Mouse (Mus musculus) intestine, embryonic 14.5 days (tissue): ENCODE measurements around the gene Prkn. TPM values are rescaled to one million over a fixed set of nuclear protein-coding genes. Genes with fewer than 3 reads are reported as not detected.

Source experiments
- ATAC-seq: fragments of 200-750 bp; cut with Nextera tagmentation; replicated peaks from 2 replicates; pipeline ENCODE4 v1.8.0; 2017; ENCODE audit warnings: low read depth, moderate number of reproducible peaks, moderate TSS enrichment, moderate library complexity; ENCODE audit not compliant: low FRiP score, low TSS enrichment
- DNase-seq: peaks from one replicate; pipeline ENCODE4 v3.0.0-alpha.2; 2018; ENCODE audit warnings: low spot score
- H3K27ac ChIP-seq: fragments of 300-500 bp; sonication (generic); 2 replicates; pipeline ENCODE4 v1.5.1; 2014; ENCODE audit warnings: low read depth, mild to moderate bottlenecking, control low read depth
- H3K27me3 ChIP-seq: fragments of 300-500 bp; sonication (generic); replicated peaks from 2 replicates; pipeline ENCODE4 v1.6.1; 2014; ENCODE audit warnings: low read length, control low read depth; ENCODE audit not compliant: control insufficient read depth, insufficient read depth
- H3K36me3 ChIP-seq: fragments of 300-500 bp; sonication (generic); 2 replicates; pipeline ENCODE4 v1.6.1; 2014; ENCODE audit warnings: low read length, control low read depth; ENCODE audit not compliant: control insufficient read depth, insufficient read depth
- H3K4me1 ChIP-seq: fragments of 300-500 bp; sonication (generic); replicated peaks from 2 replicates; pipeline ENCODE4 v1.6.1; 2014; ENCODE audit warnings: low read length, control low read depth, mixed read lengths; ENCODE audit not compliant: control insufficient read depth, insufficient read depth
- H3K4me2 ChIP-seq: fragments of 300-500 bp; sonication (generic); 2 replicates; pipeline ENCODE4 v1.6.1; 2014; ENCODE audit warnings: low read length
- H3K4me3 ChIP-seq: fragments of 300-500 bp; sonication (generic); 2 replicates; pipeline ENCODE4 v1.5.1; 2014; ENCODE audit warnings: low read depth, low read length, control low read depth, mixed read lengths
- H3K9ac ChIP-seq: fragments of 300-500 bp; sonication (generic); 2 replicates; pipeline ENCODE4 v1.6.1; 2014; ENCODE audit warnings: mild to moderate bottlenecking, low read length
- H3K9me3 ChIP-seq: fragments of 300-500 bp; sonication (generic); 2 replicates; pipeline ENCODE4 v1.6.1; 2016; ENCODE audit warnings: low read length, control low read depth; ENCODE audit not compliant: control insufficient read depth
- WGBS: fragments of 180-500 bp; shearing (Covaris S2); extraction: QIAGEN DNeasy Blood & Tissue Kit; methylation state at CpG from one replicate; pipeline ENCODE4 v1.1.7; 2014; 5-methylcytosine and 5-hydroxymethylcytosine counted together
- polyA plus RNA-seq: library from polyadenylated mRNA; unstranded; fragments of >200 nt; fragmentation: Nextera tagmentation; extraction: Ambion mirVana; gene quantifications from 2 replicates; pipeline ENCODE4 v1.2.1, GENCODE M21; 2014

Prkn gene
- polyA plus RNA-seq, 1 experiment from 2014 or later, result 2.3 TPM

DNA sequence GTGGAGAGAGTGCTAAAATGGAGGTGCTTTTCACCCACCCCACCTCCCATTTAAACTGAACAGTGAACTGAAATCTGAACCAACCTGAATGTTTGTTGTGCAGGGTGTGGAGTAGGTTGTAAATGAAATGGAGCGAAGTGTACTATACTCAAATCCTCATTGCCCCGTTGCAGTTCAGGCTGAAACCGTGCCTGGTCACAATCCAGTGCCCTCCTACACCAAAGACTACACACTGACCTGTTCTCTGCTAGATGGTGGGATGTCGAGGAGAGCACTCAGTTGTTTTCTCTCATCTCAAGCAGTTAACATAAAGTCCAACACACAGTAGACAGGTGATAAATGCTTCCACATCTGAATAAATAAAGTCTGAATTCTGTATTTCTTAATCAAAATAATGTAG is 574.1 kb downstream of the Prkn start:
- Histone ChIP-seq H3K4me1 (no peaks in the 10 kb centered on the region), H3K4me3 (no peak overlapping the region), H3K9ac (no peak overlapping the region), H3K27ac (no peak overlapping the region), H3K36me3 (no peaks in the 10 kb centered on the region), H3K4me2 (no peak overlapping the region), H3K9me3 (no peaks in the 10 kb centered on the region), H3K27me3 (no peaks in the 10 kb centered on the region)
- ATAC-seq, result no peak
- 50% methylated on average over 4 of the region's 4 CpGs for WGBS
- DNase-seq, result no peak

DNA sequence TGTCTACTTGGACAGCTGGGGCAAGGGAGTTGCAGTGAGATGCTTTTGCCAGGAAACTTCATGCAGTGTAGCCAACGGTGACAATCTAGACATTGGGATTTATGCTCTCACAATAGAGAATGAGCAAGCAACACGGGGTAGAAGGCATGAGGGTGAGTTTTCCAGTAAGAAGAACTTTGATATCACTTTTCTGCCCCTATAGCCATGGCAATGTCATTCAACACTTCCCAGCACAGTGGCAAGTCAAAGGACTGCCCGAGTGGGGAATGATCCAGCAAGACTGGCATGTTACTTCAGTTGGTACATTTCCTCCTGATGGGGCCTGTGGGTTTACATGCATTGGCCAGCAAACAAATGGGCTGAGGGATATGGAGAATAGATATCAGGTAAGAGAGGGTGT is 577.0 kb downstream of the Prkn start:
- H3K36me3 ChIP-seq, result no peaks in the 10 kb centered on the region
- DNase-seq, result no peak
- no peak for ATAC-seq
- no peak overlapping the region for H3K9ac ChIP-seq
- no peaks in the 10 kb centered on the region for H3K4me1 ChIP-seq
- 69% methylated on average over 3 of the region's 3 CpGs for WGBS
- H3K27me3 ChIP-seq, result no peaks in the 10 kb centered on the region
- no peak overlapping the region for H3K4me3 ChIP-seq
- no peak overlapping the region for H3K27ac ChIP-seq
- H3K4me2 ChIP-seq, result no peak overlapping the region
- no peaks in the 10 kb centered on the region for H3K9me3 ChIP-seq

DNA sequence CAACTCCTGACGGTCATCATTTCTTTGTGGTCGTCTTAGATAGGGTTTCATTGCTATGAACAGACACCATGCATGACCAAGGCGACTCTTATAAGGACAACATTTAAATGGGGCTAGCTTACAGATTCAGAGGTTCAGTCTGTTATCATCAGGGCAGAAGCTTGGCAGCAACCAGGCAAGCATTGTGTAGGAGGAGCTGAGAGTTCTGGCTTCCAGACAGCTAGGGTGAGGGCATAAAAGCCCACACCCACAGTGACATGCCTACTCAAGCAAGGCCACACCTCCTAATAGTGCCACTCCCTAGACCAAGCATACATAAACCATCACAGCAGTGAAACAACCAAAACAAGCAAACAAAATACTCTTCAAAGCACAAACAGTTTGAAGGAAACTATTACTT is 579.3 kb downstream of the Prkn start:
- DNase-seq (no peak), ATAC-seq (no peak)
- Histone ChIP-seq H3K9me3 (no peaks in the 10 kb centered on the region), H3K4me1 (no peaks in the 10 kb centered on the region), H3K4me3 (no peak overlapping the region), H3K9ac (no peak overlapping the region), H3K36me3 (no peaks in the 10 kb centered on the region), H3K27ac (no peak overlapping the region), H3K4me2 (no peak overlapping the region), H3K27me3 (no peaks in the 10 kb centered on the region)
- 93% methylated on average over 3 of the region's 3 CpGs for WGBS

DNA sequence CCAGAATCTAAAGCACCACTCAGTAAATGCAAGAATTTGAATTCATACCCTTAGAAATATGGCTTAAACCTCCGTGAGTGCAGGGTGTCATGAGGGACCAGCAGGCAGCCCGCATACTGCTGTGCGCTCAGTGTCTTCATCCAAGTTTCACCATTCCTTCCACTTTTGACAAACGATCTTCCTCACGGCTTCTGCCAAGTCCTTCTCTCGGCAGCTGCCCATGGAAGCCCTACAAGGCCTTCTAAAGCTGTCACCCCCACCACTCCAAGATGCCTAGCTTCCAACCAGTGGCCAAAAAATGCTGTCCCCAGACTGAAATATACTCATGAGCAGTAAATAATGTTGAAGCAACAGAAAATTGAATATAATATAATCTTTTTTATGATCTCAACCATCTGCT is 580.7 kb downstream of the Prkn start:
- no peaks in the 10 kb centered on the region for H3K36me3 ChIP-seq
- no peaks in the 10 kb centered on the region for H3K27me3 ChIP-seq
- no peak overlapping the region for H3K27ac ChIP-seq
- no peaks in the 10 kb centered on the region for H3K9me3 ChIP-seq
- 74% methylated on average over 6 of the region's 6 CpGs for WGBS
- H3K4me3 ChIP-seq, result no peak overlapping the region
- DNase-seq (no peak), ATAC-seq (no peak)
- H3K4me2 ChIP-seq, result no peak overlapping the region
- no peaks in the 10 kb centered on the region for H3K4me1 ChIP-seq
- H3K9ac ChIP-seq, result no peak overlapping the region

GRCm38 (mm10) chr17:11421264-11421940 is 581.2 kb downstream of the Prkn start:
- no peaks in the 10 kb centered on the region for H3K4me1 ChIP-seq
- H3K4me3 ChIP-seq, result no peak overlapping the region
- H3K9ac ChIP-seq, result no peak overlapping the region
- H3K27ac ChIP-seq, result no peak overlapping the region
- no peaks in the 10 kb centered on the region for H3K9me3 ChIP-seq
- 30% methylated on average over 5 of the region's 5 CpGs for WGBS
- DNase-seq (no peak), ATAC-seq (no peak)
- H3K27me3 ChIP-seq, result no peaks in the 10 kb centered on the region
- no peaks in the 10 kb centered on the region for H3K36me3 ChIP-seq
- no peak overlapping the region for H3K4me2 ChIP-seq

DNA sequence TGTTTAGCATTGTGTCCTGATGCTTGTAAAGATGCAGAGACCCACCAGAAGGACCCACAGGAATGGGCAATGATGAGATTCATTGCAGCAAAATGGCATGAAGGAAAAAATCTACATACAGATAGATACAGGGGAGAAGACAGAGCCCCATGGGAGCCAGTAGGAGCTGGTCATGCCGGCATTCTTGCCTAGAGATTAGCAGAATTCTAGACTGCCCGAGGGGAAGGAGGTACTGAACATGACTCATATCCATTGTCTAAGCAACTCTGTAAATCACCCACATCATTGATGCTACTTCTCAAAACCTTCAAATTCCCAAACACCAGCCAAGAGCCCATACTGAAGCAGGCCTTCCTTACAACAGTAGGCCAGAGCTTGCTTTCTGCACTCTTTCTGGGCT is 591.1 kb downstream of the Prkn start:
- 86% methylated on average over 2 of the region's 2 CpGs for WGBS
- H3K9ac ChIP-seq, result no peak overlapping the region
- no peak for ATAC-seq

GRCm38 (mm10) chr17:11432593-11432992 is 592.4 kb downstream of the Prkn start:
- Histone ChIP-seq H3K27me3 (no peaks in the 10 kb centered on the region), H3K4me2 (no peak overlapping the region), H3K27ac (no peak overlapping the region), H3K9me3 (no peaks in the 10 kb centered on the region), H3K4me1 (no peaks in the 10 kb centered on the region), H3K9ac (no peak overlapping the region), H3K36me3 (no peaks in the 10 kb centered on the region), H3K4me3 (no peak overlapping the region)
- WGBS, result 91% methylated on average over 2 of the region's 2 CpGs
- no peak for DNase-seq
- ATAC-seq, result no peak

More for the DNA sequence above, 591.1 kb downstream of the Prkn start:
- H3K27me3 ChIP-seq, result no peaks in the 10 kb centered on the region
- H3K9me3 ChIP-seq, result no peaks in the 10 kb centered on the region
- no peaks in the 10 kb centered on the region for H3K4me1 ChIP-seq
- no peak overlapping the region for H3K4me2 ChIP-seq
- H3K27ac ChIP-seq, result no peak overlapping the region
- no peak overlapping the region for H3K4me3 ChIP-seq
- no peak for DNase-seq
- no peaks in the 10 kb centered on the region for H3K36me3 ChIP-seq

- Histone ChIP-seq H3K36me3 (no peaks in the 10 kb centered on the region), H3K27me3 (no peaks in the 10 kb centered on the region)
- 91% methylated on average over 2 of the region's 2 CpGs for WGBS
Observed at GRCm38 (mm10) chr17:11462721-11463120, 622.5 kb downstream of the Prkn start.

DNA sequence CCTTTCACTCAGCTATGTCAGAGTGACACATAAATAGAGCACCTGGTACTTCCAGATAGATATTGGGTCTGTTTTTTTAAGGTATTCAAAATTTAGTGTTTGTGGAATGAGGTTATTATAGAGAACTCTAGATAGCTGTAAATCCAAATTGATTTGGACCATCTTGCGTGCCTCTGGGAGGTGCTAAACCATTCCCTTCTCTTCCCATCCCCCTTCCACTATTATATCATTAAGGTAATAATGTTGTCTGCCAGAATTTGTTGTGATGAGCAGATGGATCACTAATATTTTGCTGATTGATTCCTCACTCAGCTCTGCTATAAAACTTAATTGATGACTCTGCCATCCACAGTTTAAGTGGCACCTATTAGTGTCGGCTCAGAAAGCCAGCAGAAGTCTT is 625.9 kb downstream of the Prkn start:
- DNase-seq (no peak), ATAC-seq (no peak)
- Histone ChIP-seq H3K4me1 (no peaks in the 10 kb centered on the region), H3K9me3 (no peaks in the 10 kb centered on the region), H3K36me3 (no peaks in the 10 kb centered on the region), H3K27ac (no peak overlapping the region), H3K4me3 (no peak overlapping the region), H3K4me2 (no peak overlapping the region), H3K9ac (no peak overlapping the region), H3K27me3 (no peaks in the 10 kb centered on the region)
- 76% methylated on average over 2 of the region's 2 CpGs for WGBS

More at GRCm38 (mm10) chr17:11462721-11463120, 622.5 kb downstream of the Prkn start:
- H3K9me3 ChIP-seq, result no peaks in the 10 kb centered on the region
- H3K27ac ChIP-seq, result no peak overlapping the region
- H3K4me1 ChIP-seq, result no peaks in the 10 kb centered on the region
- ATAC-seq, result no peak
- no peak for DNase-seq
- no peak overlapping the region for H3K4me2 ChIP-seq
- no peak overlapping the region for H3K9ac ChIP-seq
- no peak overlapping the region for H3K4me3 ChIP-seq
